Mouse (Mus musculus) embryonic facial prominence, embryonic 11.5 days (tissue): Measurements from ENCODE around the gene Cib4. TPM values are rescaled to one million over a fixed set of nuclear protein-coding genes. Genes with fewer than 3 reads are reported as not detected.

ENCODE experiments used
- ATAC-seq: fragments of 200-750 bp; cut with Nextera tagmentation; replicated peaks from 2 replicates; pipeline ENCODE4 v1.8.0; 2017; ENCODE audit warnings: low read depth; ENCODE audit not compliant: insufficient number of reproducible peaks, low FRiP score, low TSS enrichment
- DNase-seq: peaks from one replicate; pipeline ENCODE4 v3.0.0-alpha.2; 2015; ENCODE audit warnings: low spot score
- H3K27ac ChIP-seq: fragments of 300-500 bp; sonication (generic); replicated peaks from 2 replicates; pipeline ENCODE4 v1.5.1; 2014; ENCODE audit warnings: mild to moderate bottlenecking, low read depth, low read length, control low read depth
- H3K27me3 ChIP-seq: fragments of 300-500 bp; sonication (generic); 2 replicates; pipeline ENCODE4 v1.6.1; 2014; ENCODE audit warnings: mild to moderate bottlenecking, low read length, moderate library complexity, mixed read lengths; ENCODE audit not compliant: control insufficient read depth, insufficient read depth
- H3K36me3 ChIP-seq: fragments of 300-500 bp; sonication (generic); replicated peaks from 2 replicates; pipeline ENCODE4 v1.6.1; 2014; ENCODE audit warnings: low read depth, mild to moderate bottlenecking, low read length, moderate library complexity, mixed read lengths; ENCODE audit not compliant: control insufficient read depth, insufficient read depth
- H3K4me1 ChIP-seq: fragments of 300-500 bp; sonication (generic); 2 replicates; pipeline ENCODE4 v1.6.1; 2014; ENCODE audit warnings: low read length, mixed read lengths; ENCODE audit not compliant: control insufficient read depth, insufficient read depth
- H3K4me2 ChIP-seq: fragments of 300-500 bp; sonication (generic); 2 replicates; pipeline ENCODE4 v1.6.1; 2014; ENCODE audit warnings: low read depth, mild to moderate bottlenecking, control low read depth, low read length, moderate library complexity
- H3K4me3 ChIP-seq: fragments of 300-500 bp; sonication (generic); 2 replicates; pipeline ENCODE4 v1.5.1; 2014; ENCODE audit warnings: low read depth, low read length, control low read depth
- H3K9ac ChIP-seq: fragments of 300-500 bp; sonication (generic); replicated peaks from 2 replicates; pipeline ENCODE4 v1.6.1; 2014; ENCODE audit warnings: mild to moderate bottlenecking, control low read depth, low read length
- H3K9me3 ChIP-seq: fragments of 300-500 bp; sonication (generic); replicated peaks from 2 replicates; pipeline ENCODE4 v1.6.1; 2016; ENCODE audit warnings: mild to moderate bottlenecking, low read length, inconsistent platforms, mixed read lengths; ENCODE audit not compliant: control insufficient read depth
- WGBS: fragments of 180-500 bp; shearing (Covaris S2); extraction: QIAGEN DNeasy Blood & Tissue Kit; methylation state at CpG from one replicate; pipeline ENCODE4 v1.1.7; 2014; 5-methylcytosine and 5-hydroxymethylcytosine counted together
- polyA plus RNA-seq: library from polyadenylated mRNA; unstranded; fragments of >200 nt; fragmentation: Nextera tagmentation; extraction: Ambion mirVana; gene quantifications from 2 replicates; pipeline ENCODE4 v1.2.1, GENCODE M21; 2014

Gene Cib4
- polyA plus RNA-seq, 1 experiment from 2014 or later: not detected

DNA sequence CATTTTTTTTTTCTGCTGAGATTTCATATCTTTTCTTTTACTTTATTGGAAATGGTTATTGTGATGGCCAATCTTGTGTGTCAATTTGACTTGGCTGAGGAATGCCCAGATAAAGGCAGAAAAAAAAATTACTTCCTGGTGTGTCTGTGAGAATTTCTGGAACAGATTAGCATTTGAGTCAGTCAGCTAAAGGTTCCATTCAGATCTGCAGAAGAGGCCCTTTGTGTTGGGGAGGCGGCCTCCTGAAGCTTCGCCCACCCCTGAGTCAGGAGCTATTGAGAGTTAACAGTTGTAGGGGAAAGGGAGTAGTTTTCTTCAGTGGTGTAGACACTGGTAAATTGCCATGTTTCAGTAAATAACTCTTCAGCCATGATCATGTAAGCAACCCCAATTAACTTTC lies 50.3 kb downstream of the Cib4 start:
- Histone ChIP-seq H3K9me3 (no peaks in the 10 kb centered on the region), H3K4me2 (no peak overlapping the region), H3K27me3 (no peaks in the 10 kb centered on the region), H3K4me1 (peaks cover 3% of the 10 kb centered on the region; the same call in 1 of the 2 replicates), H3K4me3 (no peak overlapping the region), H3K36me3 (no peaks in the 10 kb centered on the region), H3K9ac (no peak overlapping the region), H3K27ac (no peak overlapping the region)
- WGBS: 38% methylated on average over 2 of the region's 2 CpGs
- ATAC-seq: no peak
- DNase-seq: peak; percentile 57

DNA sequence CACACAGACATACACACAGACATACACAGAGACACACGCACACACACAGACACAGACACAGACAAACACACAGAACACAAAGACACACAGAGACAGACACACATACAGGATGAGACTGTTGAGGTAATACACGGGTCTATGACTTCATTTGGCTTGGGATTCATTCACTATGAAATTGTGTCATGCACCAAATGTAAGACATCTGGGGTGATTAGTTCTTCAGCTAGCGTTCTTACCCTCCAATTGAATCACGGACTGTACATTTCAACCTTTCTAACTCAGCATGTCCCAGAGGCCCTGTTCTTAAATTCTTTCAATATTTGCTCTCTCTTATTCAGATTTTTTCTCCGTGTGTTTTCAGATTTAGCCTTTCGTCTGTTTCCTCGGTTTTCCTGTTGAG lies 51.0 kb downstream of the Cib4 start:
- DNase-seq (peak; percentile 57), ATAC-seq (no peak; the same call in 1 of the 2 replicates)
- Histone ChIP-seq H3K4me3 (no peak overlapping the region), H3K4me2 (no peak overlapping the region), H3K9me3 (no peaks in the 10 kb centered on the region), H3K27ac (no peak overlapping the region), H3K36me3 (no peaks in the 10 kb centered on the region), H3K9ac (no peak overlapping the region), H3K4me1 (peaks cover 3% of the 10 kb centered on the region; the same call in 1 of the 2 replicates), H3K27me3 (no peaks in the 10 kb centered on the region)
- WGBS: 60% methylated on average over 7 of the region's 7 CpGs

DNA sequence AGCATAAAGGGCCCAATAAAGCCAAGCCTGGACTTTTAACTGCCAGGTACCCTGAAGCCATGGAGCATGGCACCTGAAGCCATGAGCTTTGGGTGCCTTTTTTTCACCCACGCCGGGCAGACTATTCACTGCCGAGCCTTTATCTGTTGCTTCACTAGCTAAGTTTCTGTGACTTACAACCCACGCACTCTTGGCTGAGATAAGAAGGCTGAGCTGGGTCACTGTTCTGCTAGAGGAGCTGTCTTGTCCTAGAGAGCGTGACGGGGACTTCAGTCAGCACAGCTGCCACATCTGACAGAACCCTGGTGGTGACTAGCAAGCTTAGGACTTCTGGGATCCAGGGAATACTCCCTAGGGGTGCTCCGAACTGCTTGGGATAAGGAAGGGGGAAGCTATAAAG lies 51.9 kb downstream of the Cib4 start:
- no peaks in the 10 kb centered on the region for H3K36me3 ChIP-seq
- H3K27ac ChIP-seq: no peak overlapping the region
- H3K9ac ChIP-seq: no peak overlapping the region
- H3K4me3 ChIP-seq: no peak overlapping the region
- no peaks in the 10 kb centered on the region for H3K9me3 ChIP-seq
- no peak for ATAC-seq
- H3K27me3 ChIP-seq: no peaks in the 10 kb centered on the region
- peaks cover 3% of the 10 kb centered on the region; the same call in 1 of the 2 replicates for H3K4me1 ChIP-seq
- WGBS: 82% methylated on average over 7 of the region's 7 CpGs
- no peak for DNase-seq
- H3K4me2 ChIP-seq: no peak overlapping the region

- no peaks in the 10 kb centered on the region for H3K9me3 ChIP-seq
- H3K27me3 ChIP-seq: no peaks in the 10 kb centered on the region
- 93% methylated on average over 5 of the region's 5 CpGs for WGBS
- H3K4me2 ChIP-seq: no peak overlapping the region
- no peak overlapping the region for H3K4me3 ChIP-seq
- H3K36me3 ChIP-seq: no peaks in the 10 kb centered on the region
- no peak overlapping the region for H3K27ac ChIP-seq
- ATAC-seq (no peak), DNase-seq (no peak)
- no peaks in the 10 kb centered on the region for H3K4me1 ChIP-seq
- H3K9ac ChIP-seq: no peak overlapping the region
These were observed 54.8 kb downstream of the Cib4 start for GRCm38 (mm10) chr5:30490845-30491244.

DNA sequence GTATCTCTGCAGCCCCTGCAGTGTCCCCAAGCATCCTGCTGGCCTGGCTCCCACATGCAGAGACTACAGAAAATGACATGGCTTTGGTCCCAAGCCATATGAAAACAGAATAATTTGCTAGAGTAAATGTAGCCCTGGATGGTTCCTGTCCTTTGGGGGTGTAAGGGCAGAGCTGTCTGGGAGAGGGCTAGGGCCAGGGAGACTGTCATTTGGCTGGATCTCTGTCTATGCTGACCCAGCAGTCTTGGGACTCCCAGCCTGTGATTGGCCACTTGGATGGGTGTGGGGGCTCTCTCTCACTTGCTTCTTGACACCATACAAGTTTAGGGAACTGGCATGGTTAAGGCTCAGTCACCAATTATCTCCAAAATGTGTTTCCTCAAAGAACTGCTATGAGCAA lies 55.4 kb downstream of the Cib4 start:
- H3K27me3 ChIP-seq: no peaks in the 10 kb centered on the region
- no peak overlapping the region for H3K4me3 ChIP-seq
- H3K9ac ChIP-seq: no peak overlapping the region
- H3K27ac ChIP-seq: no peak overlapping the region
- H3K36me3 ChIP-seq: no peaks in the 10 kb centered on the region
- H3K4me2 ChIP-seq: no peak overlapping the region
- ATAC-seq (no peak), DNase-seq (no peak)
- no peaks in the 10 kb centered on the region for H3K9me3 ChIP-seq
- H3K4me1 ChIP-seq: no peaks in the 10 kb centered on the region

- no peaks in the 10 kb centered on the region for H3K36me3 ChIP-seq
- ATAC-seq (no peak), DNase-seq (no peak)
- WGBS: 82% methylated on average over 6 of the region's 6 CpGs
- no peak overlapping the region for H3K4me2 ChIP-seq
- no peak overlapping the region for H3K27ac ChIP-seq
- no peaks in the 10 kb centered on the region for H3K4me1 ChIP-seq
- no peaks in the 10 kb centered on the region for H3K9me3 ChIP-seq
- H3K9ac ChIP-seq: no peak overlapping the region
- H3K27me3 ChIP-seq: no peaks in the 10 kb centered on the region
- no peak overlapping the region for H3K4me3 ChIP-seq
These were observed 60.5 kb downstream of the Cib4 start for GRCm38 (mm10) chr5:30485136-30485535.

DNA sequence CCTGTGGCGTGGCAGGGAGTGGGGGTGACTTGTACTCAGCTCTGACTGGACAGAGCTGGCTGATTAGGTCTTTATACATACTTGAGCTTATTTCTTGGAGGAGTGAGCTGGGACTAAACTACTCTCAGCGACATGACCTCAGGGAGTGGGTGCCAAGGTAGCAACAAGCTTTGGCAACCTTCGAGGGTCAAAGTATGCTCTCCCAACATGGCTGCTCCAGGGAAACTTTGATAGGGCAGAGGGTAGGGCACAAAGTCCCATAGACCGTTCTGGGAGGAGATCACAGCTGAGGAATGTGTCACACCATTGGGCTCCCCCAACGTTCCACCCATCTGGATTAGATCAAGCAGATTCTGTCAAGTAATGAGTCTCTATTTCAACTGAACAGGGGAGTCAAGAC lies 61.0 kb downstream of the Cib4 start:
- ATAC-seq (no peak), DNase-seq (no peak)
- no peaks in the 10 kb centered on the region for H3K27me3 ChIP-seq
- no peaks in the 10 kb centered on the region for H3K4me1 ChIP-seq
- H3K9ac ChIP-seq: no peak overlapping the region
- H3K4me3 ChIP-seq: no peak overlapping the region
- 73% methylated on average over 5 of the region's 5 CpGs for WGBS
- H3K9me3 ChIP-seq: no peaks in the 10 kb centered on the region
- H3K36me3 ChIP-seq: no peaks in the 10 kb centered on the region
- H3K4me2 ChIP-seq: no peak overlapping the region
- no peak overlapping the region for H3K27ac ChIP-seq

DNA sequence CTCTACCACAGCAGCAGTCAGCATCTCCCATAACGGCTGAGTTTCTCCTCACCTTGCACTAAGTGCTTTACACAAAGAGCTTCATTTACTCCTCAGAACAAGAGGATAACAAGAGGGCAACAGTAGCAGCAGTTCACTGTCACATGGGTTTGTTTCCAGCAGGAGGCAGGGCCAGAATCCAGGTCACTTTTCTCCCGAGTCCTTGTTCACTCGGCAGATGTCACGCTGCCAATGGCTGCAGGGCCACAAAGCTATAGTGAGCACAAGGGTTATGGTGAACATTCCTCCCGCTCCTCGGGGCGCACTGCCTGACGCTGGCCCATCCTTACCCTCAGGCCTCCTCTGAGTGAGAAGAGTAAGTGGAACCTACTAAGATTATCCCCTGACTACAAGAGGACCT lies 62.1 kb downstream of the Cib4 start:
- Histone ChIP-seq H3K9ac (no peak overlapping the region), H3K4me2 (no peak overlapping the region), H3K27me3 (no peaks in the 10 kb centered on the region), H3K4me1 (no peaks in the 10 kb centered on the region), H3K9me3 (no peaks in the 10 kb centered on the region), H3K36me3 (no peaks in the 10 kb centered on the region), H3K4me3 (no peak overlapping the region), H3K27ac (no peak overlapping the region)
- DNase-seq (no peak), ATAC-seq (no peak)
- WGBS: 78% methylated on average over 8 of the region's 8 CpGs
